Mouse (Mus musculus): ENCODE data around the gene Mob1a. TPM values are rescaled to one million over a fixed set of nuclear protein-coding genes. Genes with fewer than 3 reads are reported as not detected.
A peak's percentile ranks its signal among the peaks of the same experiment; 100 is the strongest.

The Mob1a gene
- polyA plus RNA-seq, 1 experiment from 2014 or later: 71.0 TPM

DNA sequence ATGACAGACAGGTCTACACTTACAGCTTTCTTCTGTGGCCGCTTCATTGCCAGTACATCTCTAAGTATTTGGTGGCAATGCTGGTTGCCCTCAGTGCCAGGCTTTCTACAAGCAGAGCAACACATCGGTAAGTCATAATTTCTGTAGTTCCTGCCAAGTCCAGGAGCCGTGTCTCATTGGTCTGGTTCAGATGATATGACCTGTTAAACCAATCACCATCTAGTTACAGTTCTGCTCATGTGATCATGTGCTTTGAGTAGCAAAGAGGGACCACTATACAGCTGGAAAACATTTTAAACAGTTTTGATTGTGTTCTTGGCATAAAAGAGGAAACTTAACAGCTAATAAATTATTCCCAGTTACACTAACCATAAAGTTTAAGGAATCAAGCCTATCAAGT, 22.1 kb downstream of the Mob1a start:
- peaks cover 13% of the 10 kb centered on the region for H3K4me1 ChIP-seq
- ATAC-seq (ENCODE audit: insufficient number of reproducible peaks, insufficient read depth, low FRiP score, low TSS enrichment): no peak
- H3K27me3 ChIP-seq: no peaks in the 10 kb centered on the region
- H3K9ac ChIP-seq: no peak overlapping the region
- H3K4me3 ChIP-seq: no peak overlapping the region
- 85% methylated on average over 3 of the region's 3 CpGs for WGBS
- H3K36me3 ChIP-seq: peaks cover 9% of the 10 kb centered on the region
- H3K4me2 ChIP-seq (replicated peaks): no peak overlapping the region
- no peak overlapping the region for H3K27ac ChIP-seq
- no peaks in the 10 kb centered on the region for H3K9me3 ChIP-seq

GRCm38 (mm10) chr6:83348873-83349272, 23.1 kb downstream of the Mob1a start, which contains the start of gene Bola3:
Gene Bola3, plus strand, starts transcription at chr6:83349147.
- peaks cover 14% of the 10 kb centered on the region for H3K36me3 ChIP-seq
- WGBS: 26% methylated on average over 6 of the region's 6 CpGs
- no peaks in the 10 kb centered on the region for H3K9me3 ChIP-seq

DNA sequence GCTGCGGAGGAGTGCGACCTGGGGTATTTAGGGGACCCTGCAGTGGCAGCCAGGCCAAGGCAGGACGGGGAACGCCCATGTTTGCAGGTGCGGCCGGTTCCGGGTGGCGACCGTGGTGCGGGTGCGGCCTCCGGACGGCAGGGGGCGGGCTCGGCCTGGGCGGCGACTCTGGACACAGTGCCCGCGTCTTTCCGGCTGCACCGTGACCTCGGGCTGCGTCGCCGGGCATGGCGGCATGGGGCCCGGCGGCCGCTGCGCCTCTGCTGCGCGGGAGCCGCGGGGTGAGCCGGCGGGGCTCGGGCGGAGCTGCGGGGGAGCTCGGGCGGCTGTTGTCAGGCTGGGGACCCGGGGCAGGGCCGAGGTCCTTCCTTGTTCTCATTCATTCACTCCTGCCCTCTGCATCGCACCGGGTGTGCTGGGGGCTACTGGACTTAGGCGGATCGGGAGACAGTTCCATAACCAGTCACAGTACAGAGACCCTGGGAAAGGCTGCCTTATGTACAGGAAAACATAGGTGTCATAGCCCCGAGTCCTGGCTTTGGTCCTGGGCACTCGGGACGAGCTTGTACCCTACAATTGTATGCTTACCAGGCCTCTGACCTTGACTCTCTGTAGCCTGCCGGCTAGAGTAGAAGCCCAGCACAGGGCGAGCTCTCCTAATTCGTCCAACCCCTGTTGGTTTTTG, 23.6 kb downstream of the Mob1a start:
- Histone ChIP-seq H3K9ac (peak overlapping the region; percentile 87), H3K27me3 (no peaks in the 10 kb centered on the region), H3K4me2 (replicated peaks) (peak overlapping the region; percentile 87), H3K9me3 (no peaks in the 10 kb centered on the region), H3K4me3 (peak overlapping the region; percentile 87), H3K36me3 (peaks cover 19% of the 10 kb centered on the region), H3K4me1 (peaks cover 13% of the 10 kb centered on the region), H3K27ac (peak overlapping the region; percentile 58; the same call in 1 of the 2 replicates)
- peak; percentile 91 for ATAC-seq (ENCODE audit: insufficient number of reproducible peaks, insufficient read depth, low FRiP score, low TSS enrichment)
- whole genome bisulfite sequencing: under 1% methylated on average over 53 of the region's 53 CpGs

More at GRCm38 (mm10) chr6:83348873-83349272, 23.1 kb downstream of the Mob1a start, which contains the start of gene Bola3:
- peaks cover 13% of the 10 kb centered on the region for H3K4me1 ChIP-seq
- peak; percentile 55 for ATAC-seq (ENCODE audit: insufficient number of reproducible peaks, insufficient read depth, low FRiP score, low TSS enrichment)
- no peaks in the 10 kb centered on the region for H3K27me3 ChIP-seq
- H3K4me2 ChIP-seq (replicated peaks): peak within 1 kb of the TSS; percentile 87
- H3K9ac ChIP-seq: peak within 1 kb of the TSS; percentile 87
- H3K27ac ChIP-seq: peak within 1 kb of the TSS; percentile 58; the same call in 1 of the 2 replicates
- H3K4me3 ChIP-seq: peak within 1 kb of the TSS; percentile 87

DNA sequence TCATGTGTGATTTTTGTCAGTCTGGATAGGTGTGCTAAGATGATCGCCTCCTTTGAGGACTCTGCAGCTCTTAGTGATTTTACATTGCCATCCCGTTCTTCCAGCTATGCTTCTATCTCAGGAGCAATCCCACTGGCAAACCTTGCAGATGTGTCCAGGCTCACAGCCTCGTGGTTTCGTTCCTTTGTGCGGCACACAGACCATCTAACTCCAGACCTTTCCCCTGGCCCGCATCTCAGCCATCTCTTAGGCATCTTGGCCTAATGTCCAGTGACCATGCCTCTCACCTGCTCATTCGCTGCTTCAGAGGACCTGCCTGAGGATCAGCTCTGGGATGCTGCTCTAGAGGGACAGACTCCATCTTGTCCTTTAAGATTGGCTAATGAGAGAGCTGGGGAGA, 24.4 kb downstream of the Mob1a start:
- peaks cover 27% of the 10 kb centered on the region for H3K36me3 ChIP-seq
- H3K9ac ChIP-seq: peak overlapping the region; percentile 87
- H3K27ac ChIP-seq: no peak overlapping the region
- WGBS: 78% methylated on average over 7 of the region's 7 CpGs
- peak overlapping the region; percentile 87 for H3K4me2 ChIP-seq (replicated peaks)
- H3K4me1 ChIP-seq: peaks cover 13% of the 10 kb centered on the region
- no peaks in the 10 kb centered on the region for H3K9me3 ChIP-seq
- no peak for ATAC-seq (ENCODE audit: insufficient number of reproducible peaks, insufficient read depth, low FRiP score, low TSS enrichment)
- peak overlapping the region; percentile 87 for H3K4me3 ChIP-seq
- no peaks in the 10 kb centered on the region for H3K27me3 ChIP-seq

GRCm38 (mm10) chr6:83350851-83351405, 25.1 kb downstream of the Mob1a start:
- Histone ChIP-seq H3K27me3 (no peaks in the 10 kb centered on the region), H3K4me1 (peaks cover 13% of the 10 kb centered on the region), H3K9ac (no peak overlapping the region), H3K4me3 (no peak overlapping the region), H3K9me3 (no peaks in the 10 kb centered on the region), H3K4me2 (replicated peaks) (no peak overlapping the region), H3K36me3 (peaks cover 31% of the 10 kb centered on the region), H3K27ac (no peak overlapping the region)
- WGBS: 88% methylated on average over 16 of the region's 16 CpGs
- ATAC-seq (ENCODE audit: insufficient number of reproducible peaks, insufficient read depth, low FRiP score, low TSS enrichment): no peak

DNA sequence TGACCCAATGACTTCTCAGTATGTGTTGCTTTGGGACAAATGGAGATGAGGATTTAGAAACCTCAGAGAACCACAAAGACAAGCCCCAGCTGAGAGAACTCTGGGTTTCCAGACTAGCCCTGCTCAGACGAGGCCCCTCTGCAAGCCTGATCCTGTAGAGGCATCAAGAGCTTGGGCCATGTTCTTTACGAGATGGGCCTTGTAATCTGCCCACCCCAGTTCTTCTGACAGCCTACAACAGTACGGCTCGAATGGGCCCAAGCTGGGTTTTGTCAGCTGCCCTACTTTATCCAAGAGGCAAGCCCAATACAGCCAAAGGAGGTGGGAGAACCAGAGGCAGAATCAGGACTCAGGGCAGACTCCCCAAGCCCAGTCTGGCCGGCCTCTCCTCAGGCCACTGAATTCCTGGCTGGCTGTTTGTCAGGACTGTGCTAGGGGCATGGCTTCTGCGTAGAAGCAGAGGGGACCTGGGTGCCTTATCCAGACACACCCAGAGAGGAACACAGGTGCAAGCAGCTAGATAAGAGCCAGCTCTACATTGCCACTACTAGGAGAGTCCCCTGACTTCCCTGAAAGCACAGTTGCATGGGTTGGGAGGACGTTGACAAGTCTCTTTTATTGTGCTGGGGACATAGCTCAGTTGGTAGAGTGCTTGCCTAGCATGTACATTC, 25.8 kb downstream of the Mob1a start:
- 81% methylated on average over 7 of the region's 7 CpGs for WGBS
- H3K27ac ChIP-seq: no peak overlapping the region
- ATAC-seq (ENCODE audit: insufficient number of reproducible peaks, insufficient read depth, low FRiP score, low TSS enrichment): no peak
- H3K9me3 ChIP-seq: no peaks in the 10 kb centered on the region
- no peak overlapping the region for H3K4me2 ChIP-seq (replicated peaks)
- no peaks in the 10 kb centered on the region for H3K27me3 ChIP-seq
- H3K36me3 ChIP-seq: peaks cover 31% of the 10 kb centered on the region
- no peak overlapping the region for H3K9ac ChIP-seq
- H3K4me3 ChIP-seq: no peak overlapping the region
- peaks cover 13% of the 10 kb centered on the region for H3K4me1 ChIP-seq

- H3K9me3 ChIP-seq: no peaks in the 10 kb centered on the region
- H3K27me3 ChIP-seq: no peaks in the 10 kb centered on the region
- WGBS: 91% methylated on average over 24 of the region's 24 CpGs
- H3K4me3 ChIP-seq: no peak overlapping the region
- H3K36me3 ChIP-seq: peaks cover 39% of the 10 kb centered on the region
- ATAC-seq (ENCODE audit: insufficient number of reproducible peaks, insufficient read depth, low FRiP score, low TSS enrichment): no peak
- H3K4me2 ChIP-seq (replicated peaks): no peak overlapping the region
- no peak overlapping the region for H3K9ac ChIP-seq
- no peak overlapping the region for H3K27ac ChIP-seq
- peaks cover 13% of the 10 kb centered on the region for H3K4me1 ChIP-seq
Observed at GRCm38 (mm10) chr6:83352666-83353410, 27.0 kb downstream of the Mob1a start.

- H3K36me3 ChIP-seq: peaks cover 59% of the 10 kb centered on the region
- WGBS: 80% methylated on average over 9 of the region's 9 CpGs
- H3K9me3 ChIP-seq: no peaks in the 10 kb centered on the region
- peaks cover 3% of the 10 kb centered on the region for H3K4me1 ChIP-seq
- H3K4me3 ChIP-seq: no peak overlapping the region
- no peak overlapping the region for H3K27ac ChIP-seq
- H3K4me2 ChIP-seq (replicated peaks): no peak overlapping the region
- H3K27me3 ChIP-seq: no peaks in the 10 kb centered on the region
- no peak overlapping the region for H3K9ac ChIP-seq
- no peak for ATAC-seq (ENCODE audit: insufficient number of reproducible peaks, insufficient read depth, low FRiP score, low TSS enrichment)
Observed at GRCm38 (mm10) chr6:83354856-83355781, 29.3 kb downstream of the Mob1a start.

DNA sequence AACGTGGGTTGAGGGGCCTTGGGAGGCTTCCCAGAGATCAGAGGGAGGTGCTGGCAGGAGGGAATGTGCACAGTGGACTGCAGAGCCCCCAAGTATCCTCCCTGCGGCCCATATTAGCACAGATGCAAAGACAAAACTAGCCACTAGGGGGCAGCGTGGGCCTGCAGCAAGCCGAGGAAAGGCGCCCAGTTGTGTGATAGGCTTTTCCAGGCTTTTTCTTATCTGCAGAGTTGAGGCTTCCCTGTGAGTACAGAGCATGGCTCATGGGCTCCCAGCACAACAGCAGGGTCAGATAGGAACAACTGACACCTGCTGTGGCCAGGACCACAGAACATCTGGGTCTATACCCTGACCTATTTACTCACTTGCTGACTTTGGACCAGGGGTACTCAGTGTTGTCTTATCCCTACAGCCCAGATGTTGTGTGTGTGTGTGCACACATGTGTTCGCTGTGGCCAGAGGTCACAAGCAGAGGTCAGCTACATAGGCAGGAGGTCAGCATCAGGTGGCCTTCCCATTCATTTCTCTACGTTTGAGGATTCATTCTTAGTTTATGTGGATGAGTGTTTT, 30.8 kb downstream of the Mob1a start:
- Histone ChIP-seq H3K4me2 (replicated peaks) (no peak overlapping the region), H3K9ac (no peak overlapping the region), H3K9me3 (no peaks in the 10 kb centered on the region), H3K36me3 (peaks cover 68% of the 10 kb centered on the region), H3K27me3 (no peaks in the 10 kb centered on the region), H3K4me1 (no peaks in the 10 kb centered on the region), H3K4me3 (no peak overlapping the region), H3K27ac (no peak overlapping the region)
- WGBS: 21% methylated on average over 7 of the region's 7 CpGs
- no peak for ATAC-seq (ENCODE audit: insufficient number of reproducible peaks, insufficient read depth, low FRiP score, low TSS enrichment)

DNA sequence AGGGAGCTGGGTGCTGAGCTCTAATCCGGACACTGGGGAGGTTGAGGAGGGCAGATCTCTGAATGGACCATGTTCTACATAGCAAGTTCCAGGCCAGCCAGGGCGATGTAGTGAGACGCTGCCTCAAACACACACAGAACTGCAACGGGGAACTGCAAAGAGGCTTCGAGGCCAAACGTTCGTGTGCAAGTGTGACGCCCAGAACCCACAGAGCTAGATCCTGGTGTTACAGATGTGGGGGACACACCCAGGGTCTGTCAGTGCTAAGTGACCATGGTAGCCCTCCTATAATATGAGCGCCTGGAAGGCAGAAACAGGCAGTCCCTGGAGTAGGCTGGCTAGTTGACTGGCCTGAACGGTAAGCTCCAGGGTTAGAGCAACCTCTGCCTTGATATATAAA, 31.6 kb downstream of the Mob1a start:
- H3K36me3 ChIP-seq: peaks cover 71% of the 10 kb centered on the region
- no peak overlapping the region for H3K4me3 ChIP-seq
- 93% methylated on average over 10 of the region's 10 CpGs for WGBS
- no peak for ATAC-seq (ENCODE audit: insufficient number of reproducible peaks, insufficient read depth, low FRiP score, low TSS enrichment)
- no peak overlapping the region for H3K4me2 ChIP-seq (replicated peaks)
- no peak overlapping the region for H3K27ac ChIP-seq
- H3K9me3 ChIP-seq: no peaks in the 10 kb centered on the region
- H3K27me3 ChIP-seq: no peaks in the 10 kb centered on the region
- no peak overlapping the region for H3K9ac ChIP-seq
- H3K4me1 ChIP-seq: no peaks in the 10 kb centered on the region
